Mouse (Mus musculus) CH12.LX (cell line): Measurements from ENCODE around the gene Atp5f1. TPM values are rescaled to one million over a fixed set of nuclear protein-coding genes. Genes with fewer than 3 reads are reported as not detected.

Experiments
- DNase-seq: peaks from one replicate; pipeline ENCODE4 v3.0.0-alpha.2; 2013; ENCODE audit errors: extremely low read depth
- H3K27ac ChIP-seq: 2 replicates; pipeline ENCODE4 v1.5.1; 2012; ENCODE audit warnings: low read depth, mild to moderate bottlenecking, control low read depth, moderate library complexity; ENCODE audit not compliant: insufficient read depth
- H3K27me3 ChIP-seq: replicated peaks from 2 replicates; pipeline ENCODE3; 2012; ENCODE audit warnings: inconsistent platforms
- H3K36me3 ChIP-seq, 2 experiments: replicated peaks in 1 of 2; 2 replicates each; pipeline versions ENCODE3 to v1.6.1; 2012; ENCODE audit warnings: inconsistent platforms in 1 of 2, low read length in 1 of 2, mild to moderate bottlenecking in 1 of 2, mixed read lengths in 1 of 2, moderate library complexity in 1 of 2; ENCODE audit not compliant: control insufficient read depth in 1 of 2, insufficient read depth in 1 of 2
- H3K4me1 ChIP-seq, 2 experiments: 2 replicates each; pipeline ENCODE4 v1.6.1; 2012; ENCODE audit warnings: inconsistent platforms in 1 of 2, moderate library complexity in 1 of 2; ENCODE audit not compliant: insufficient read depth in 2 of 2, control insufficient read depth in 1 of 2
- H3K4me2 ChIP-seq: 2 replicates; pipeline ENCODE4 v1.6.1; 2012; ENCODE audit warnings: low read depth, mild to moderate bottlenecking, control low read depth; ENCODE audit not compliant: poor library complexity, insufficient read depth, severe bottlenecking
- H3K4me3 ChIP-seq, 3 experiments: fragments of 150-350 bp in 1 of 3; sonication (generic) in 1 of 3; replicated peaks in 1 of 3; 2 replicates each; pipeline versions ENCODE3 to v1.5.1; 2011 to 2012; ENCODE audit warnings: low read depth in 2 of 3, low read length in 2 of 3, mild to moderate bottlenecking in 2 of 3, moderate library complexity in 2 of 3, control low read depth in 1 of 3, improper control_type of control experiment in 1 of 3, inconsistent platforms in 1 of 3, mixed read lengths in 1 of 3; ENCODE audit not compliant: poor library complexity in 1 of 3
- H3K79me2 ChIP-seq: replicated peaks from 2 replicates; pipeline ENCODE4 v1.6.1; 2012; ENCODE audit warnings: mild to moderate bottlenecking, moderate library complexity; ENCODE audit not compliant: control insufficient read depth, poor library complexity, insufficient read depth, severe bottlenecking; ENCODE audit errors: extremely low read depth
- H3K9ac ChIP-seq: 2 replicates; pipeline ENCODE4 v1.6.1; 2012; ENCODE audit warnings: low read depth, mild to moderate bottlenecking, control low read depth, moderate library complexity; ENCODE audit not compliant: insufficient read depth
- H3K9me3 ChIP-seq: replicated peaks from 2 replicates; pipeline ENCODE3; 2012; ENCODE audit warnings: low read length, inconsistent platforms, mixed read lengths
- CTCF ChIP-seq, 2 experiments: IDR thresholded peaks in 1 of 2; conservative IDR thresholded peaks in 1 of 2; 2 replicates each; pipeline ENCODE4 v1.5.1; 2011 to 2012; ENCODE audit warnings: low read depth in 2 of 2, low read length in 2 of 2, improper control_type of control experiment in 1 of 2, inconsistent platforms in 1 of 2, mild to moderate bottlenecking in 1 of 2, moderate library complexity in 1 of 2
- ELF1 ChIP-seq: IDR thresholded peaks from 2 replicates; pipeline ENCODE4 v1.6.1; 2014; ENCODE audit warnings: low read depth, mild to moderate bottlenecking, inconsistent platforms, low read length, improper control_type of control experiment
- ETS1 ChIP-seq: conservative IDR thresholded peaks from 2 replicates; pipeline ENCODE4 v1.6.1; 2012; ENCODE audit warnings: low read depth, mild to moderate bottlenecking, inconsistent platforms, low read length, improper control_type of control experiment, moderate library complexity
- GABPA ChIP-seq: IDR thresholded peaks from 2 replicates; pipeline ENCODE4 v1.6.1; 2012; ENCODE audit warnings: low read depth, low read length, improper control_type of control experiment, inconsistent platforms; ENCODE audit not compliant: insufficient replicate concordance
- IRF4 ChIP-seq: IDR thresholded peaks from 2 replicates; pipeline ENCODE4 v1.6.1; 2014; ENCODE audit warnings: low read depth, mild to moderate bottlenecking, inconsistent platforms, low read length, improper control_type of control experiment
- JUN ChIP-seq: IDR thresholded peaks from 2 replicates; pipeline ENCODE4 v1.6.1; 2011; ENCODE audit warnings: low read depth, mild to moderate bottlenecking, low read length, improper control_type of control experiment, moderate library complexity; ENCODE audit not compliant: insufficient read depth
- JUND ChIP-seq: conservative IDR thresholded peaks from 2 replicates; pipeline ENCODE4 v1.6.1; 2011; ENCODE audit warnings: low read depth, low read length, improper control_type of control experiment
- KAT2A ChIP-seq: IDR thresholded peaks from 2 replicates; pipeline ENCODE4 v1.6.1; 2012; ENCODE audit warnings: low read length, improper control_type of control experiment, inconsistent platforms; ENCODE audit not compliant: insufficient replicate concordance
- MAFK ChIP-seq: IDR thresholded peaks from 2 replicates; pipeline ENCODE4 v1.6.1; 2011; ENCODE audit warnings: low read length, improper control_type of control experiment; ENCODE audit not compliant: insufficient replicate concordance
- MAX ChIP-seq: IDR thresholded peaks from 2 replicates; pipeline ENCODE4 v1.6.1; 2011; ENCODE audit warnings: low read length, improper control_type of control experiment
- MAZ ChIP-seq: IDR thresholded peaks from 2 replicates; pipeline ENCODE4 v1.6.1; 2012; ENCODE audit warnings: low read depth, mild to moderate bottlenecking, inconsistent platforms, low read length, improper control_type of control experiment, moderate library complexity
- MEF2A ChIP-seq: IDR thresholded peaks from 2 replicates; pipeline ENCODE4 v1.6.1; 2014; ENCODE audit warnings: low read depth, mild to moderate bottlenecking, inconsistent platforms, low read length, improper control_type of control experiment, borderline replicate concordance
- MXI1 ChIP-seq: IDR thresholded peaks from 2 replicates; pipeline ENCODE4 v1.6.1; 2011; ENCODE audit warnings: mild to moderate bottlenecking, low read depth, low read length, improper control_type of control experiment
- NELFE ChIP-seq: IDR thresholded peaks from 2 replicates; pipeline ENCODE4 v1.6.1; 2011; ENCODE audit warnings: low read depth, low read length, improper control_type of control experiment
- NRF1 ChIP-seq: IDR thresholded peaks from 2 replicates; pipeline ENCODE4 v1.6.1; 2014; ENCODE audit warnings: low read depth, mild to moderate bottlenecking, inconsistent platforms, low read length, improper control_type of control experiment, moderate library complexity
- POLR2A ChIP-seq: IDR thresholded peaks from 2 replicates; pipeline ENCODE4 v1.6.1; 2011; ENCODE audit warnings: low read depth, mild to moderate bottlenecking, improper control_type of control experiment, low read length
- POLR2AphosphoS2 ChIP-seq: IDR thresholded peaks from 2 replicates; pipeline ENCODE4 v1.6.1; 2011; ENCODE audit warnings: low read depth, low read length, improper control_type of control experiment
- RCOR1 ChIP-seq: conservative IDR thresholded peaks from 2 replicates; pipeline ENCODE4 v1.6.1; 2012; ENCODE audit warnings: low read depth, mild to moderate bottlenecking, inconsistent platforms, low read length, improper control_type of control experiment
- SIN3A ChIP-seq: IDR thresholded peaks from 2 replicates; pipeline ENCODE4 v1.6.1; 2012; ENCODE audit warnings: low read length, improper control_type of control experiment, inconsistent platforms
- TBP ChIP-seq: conservative IDR thresholded peaks from 2 replicates; pipeline ENCODE4 v1.6.1; 2011; ENCODE audit warnings: low read depth, low read length, improper control_type of control experiment
- TCF12 ChIP-seq: IDR thresholded peaks from 2 replicates; pipeline ENCODE4 v1.6.1; 2014; ENCODE audit warnings: low read depth, mild to moderate bottlenecking, inconsistent platforms, low read length, improper control_type of control experiment
- UBTF ChIP-seq: IDR thresholded peaks from 2 replicates; pipeline ENCODE4 v1.6.1; 2012; ENCODE audit warnings: low read depth, mild to moderate bottlenecking, inconsistent platforms, low read length, improper control_type of control experiment, moderate library complexity
- USF1 ChIP-seq: IDR thresholded peaks from 2 replicates; pipeline ENCODE4 v1.6.1; 2014; ENCODE audit warnings: low read depth, mild to moderate bottlenecking, inconsistent platforms, low read length, improper control_type of control experiment
- ZKSCAN1 ChIP-seq: IDR thresholded peaks from 2 replicates; pipeline ENCODE4 v1.6.1; 2012; ENCODE audit warnings: low read depth, inconsistent platforms, low read length, improper control_type of control experiment, borderline replicate concordance
- ZMIZ1 ChIP-seq: IDR thresholded peaks from 2 replicates; pipeline ENCODE4 v1.6.1; 2012; ENCODE audit warnings: low read depth, mild to moderate bottlenecking, inconsistent platforms, low read length, improper control_type of control experiment
- ZNF384 ChIP-seq: IDR thresholded peaks from 2 replicates; pipeline ENCODE4 v1.6.1; 2012; ENCODE audit warnings: low read depth, low read length, improper control_type of control experiment, inconsistent platforms
- dilution Hi-C: fragments of 300-500 bp; cut with MboI; formaldehyde crosslinking; loops from 2 replicates; pipeline ENCODE4 v1.14.3; 2020; ENCODE audit warnings: low sequenced_read_pairs; ENCODE audit not compliant: extremely low pct_unique_long_range_greater_than_20kb, extremely low pct_ligation_motif_present
- in situ Hi-C: fragments of 300-500 bp; cut with MboI; formaldehyde crosslinking; loops from 3 replicates; pipeline ENCODE4 v1.14.3; 2019; ENCODE audit warnings: low sequenced_read_pairs, low pct_ligation_motif_present, low pct_unique_long_range_greater_than_20kb, mixed read lengths
- polyA plus RNA-seq: library from polyadenylated mRNA; unstranded; fragments of >175 nt; gene quantifications from 2 replicates; pipeline ENCODE4 v1.2.1, GENCODE M21; 2012; ENCODE audit warnings: low read depth; ENCODE audit not compliant: insufficient read length
- total RNA-seq, 2 experiments: library from RNA; depleted of rRNA; stranded (reverse); fragments of 300-350 nt in 1 of 2; fragments of >200 nt in 1 of 2; gene quantifications; 2 replicates each; pipeline ENCODE4 v1.2.3; 2012 to 2014

Atp5f1 gene
- total and polyA plus RNA-seq, 3 experiments: 317 to 676 (median 494) TPM

- H3K9ac ChIP-seq: peak overlapping the region; percentile 10
- no peaks in the 10 kb centered on the region; the same call in 1 of the 2 replicates for H3K79me2 ChIP-seq
- DNase-seq: peak; percentile 93
- H3K4me1 ChIP-seq: peaks cover 0 to 13% of the 10 kb centered on the region in 2 experiments; a peak in 2 of 4 replicates
- peak overlapping the region; percentile 62 to 71 (median 64) for H3K4me3 ChIP-seq
- H3K9me3 ChIP-seq: no peaks in the 10 kb centered on the region
- no peaks in the 10 kb centered on the region for H3K36me3 ChIP-seq
- H3K27ac ChIP-seq: peak overlapping the region; percentile 64
- in situ Hi-C loops: no loop called here
- H3K4me2 ChIP-seq: peak overlapping the region; percentile 53
- TF ChIP-seq MAZ (peak; percentile 45; the same call in 1 of the 2 replicates), KAT2A (no peak), ETS1 (no peak), NRF1 (peak; percentile 95), ZNF384 (no peak), MAX (peak; percentile 25; the same call in 1 of the 2 replicates), GABPA (no peak), JUND (no peak), TBP (0 out of 2 replicates have a peak, but pooled peaks have one; percentile 44), MXI1 (peak; percentile 92)
- TF ChIP-seq, all 38 proteins: peak for 5
- H3K27me3 ChIP-seq: no peaks in the 10 kb centered on the region
- dilution Hi-C loops: no loop called here
These were observed 41.8 kb upstream of the Atp5f1 start for GRCm38 (mm10) chr3:106001416-106002370.

GRCm38 (mm10) chr3:106000707-106001375, 40.9 kb upstream of the Atp5f1 start:
- peak; percentile 69 for DNase-seq
- Histone ChIP-seq H3K36me3 (no peaks in the 10 kb centered on the region), H3K4me3 (peak overlapping the region; percentile 62 to 71 (median 64)), H3K9me3 (no peaks in the 10 kb centered on the region), H3K27ac (peak overlapping the region; percentile 54), H3K79me2 (no peaks in the 10 kb centered on the region; the same call in 1 of the 2 replicates), H3K27me3 (no peaks in the 10 kb centered on the region), H3K4me1 (peaks cover 0 to 13% of the 10 kb centered on the region in 2 experiments; a peak in 2 of 4 replicates), H3K4me2 (peak overlapping the region; percentile 53), H3K9ac (no peak overlapping the region)
- dilution Hi-C loops (no loop called here), in situ Hi-C loops (no loop called here)
- TF ChIP-seq GABPA: no peak
- TF ChIP-seq UBTF: no peak
- peak; percentile 96 for TF ChIP-seq MXI1
- no peak for TF ChIP-seq JUN
- TF ChIP-seq POLR2AphosphoS2: no peak
- TF ChIP-seq TCF12: peak; percentile 73; the same call in 1 of the 2 replicates
- 0 out of 2 replicates have a peak, but pooled peaks have one; percentile 83 for TF ChIP-seq SIN3A
- 0 out of 2 replicates have a peak, but pooled peaks have one; percentile 34 for TF ChIP-seq MEF2A
- TF ChIP-seq NRF1: no peak
- TF ChIP-seq ZMIZ1: 0 out of 2 replicates have a peak, but pooled peaks have one; percentile 36
- peak; percentile 61; the same call in 1 of the 2 replicates for TF ChIP-seq RCOR1
- no peak for TF ChIP-seq USF1
- TF ChIP-seq CTCF (conservative IDR thresholded peaks at IDR 0.05 in 1 of 2, IDR thresholded peaks at IDR 0.05 in 1 of 2; ENCODE audit: low read depth in 2 of 2, low read length in 2 of 2): peak in 1 of 2 experiments; percentile 55; a peak in 2 of 4 replicates
- 0 out of 2 replicates have a peak, but pooled peaks have one; percentile 39 for TF ChIP-seq KAT2A
- peak; percentile 90 for TF ChIP-seq MAX
- TF ChIP-seq ZKSCAN1: no peak
- TF ChIP-seq NELFE: peak; percentile 35; the same call in 1 of the 2 replicates
- peak; percentile 18; the same call in 1 of the 2 replicates for TF ChIP-seq ELF1
- TF ChIP-seq IRF4: peak; percentile 85
- no peak for TF ChIP-seq POLR2A
- 0 out of 2 replicates have a peak, but pooled peaks have one; percentile 20 for TF ChIP-seq MAFK
- no peak for TF ChIP-seq ZNF384
